Mouse (Mus musculus) thymus, adult 18-20 months (tissue): Measurements from ENCODE around the gene Il1rapl1.

Experiments used
- DNase-seq, 2 experiments: peaks; one replicate each; pipeline ENCODE4 v3.0.0; 2022; ENCODE audit warnings: mixed read lengths in 2 of 2

The Il1rapl1 gene

DNA sequence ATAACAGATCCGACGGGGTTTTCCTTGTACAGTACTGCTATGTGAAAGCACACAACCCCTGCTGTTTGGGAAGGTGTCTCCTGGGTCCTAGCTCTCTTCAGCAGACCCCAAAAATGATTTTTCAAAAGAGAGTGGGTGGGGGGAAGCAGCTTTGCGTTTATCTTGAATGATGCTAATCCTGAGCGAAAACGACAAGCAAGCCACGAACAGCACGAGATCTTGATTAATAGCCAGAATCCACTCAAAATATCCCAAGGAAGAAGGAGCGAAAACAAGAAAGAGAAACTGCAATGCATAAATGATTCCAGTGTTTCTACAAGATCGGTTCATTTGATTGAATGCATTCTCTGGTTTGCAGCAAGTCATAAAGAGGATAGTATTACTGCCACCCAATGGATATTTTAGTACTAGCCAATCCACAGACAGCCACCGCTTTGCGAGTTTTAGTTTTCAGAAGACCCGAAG, at the start of gene Il1rapl1:
Gene Il1rapl1, minus strand, starts transcription at position 37 of the 465 bp plus-strand sequence.
- no peak for DNase-seq

DNA sequence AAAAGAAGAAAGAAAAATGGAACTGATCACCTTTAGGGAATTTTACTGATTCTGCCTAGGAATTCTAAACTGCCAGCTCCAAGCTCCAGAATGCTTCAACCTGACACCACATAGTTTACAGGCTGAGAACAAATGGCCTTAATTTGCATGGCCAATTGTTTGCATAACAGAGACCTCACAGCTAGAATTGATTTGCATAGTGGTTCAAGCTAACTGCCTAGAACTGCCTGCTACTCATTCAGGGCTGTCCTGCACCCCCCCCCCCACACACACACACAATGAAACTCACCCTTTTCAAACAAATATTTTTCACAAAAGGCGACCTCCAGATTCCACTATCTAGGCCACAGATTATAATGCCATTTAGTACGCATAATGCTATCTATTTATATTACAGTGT, 42.6 kb upstream of the Il1rapl1 start:
- no peak for DNase-seq

DNA sequence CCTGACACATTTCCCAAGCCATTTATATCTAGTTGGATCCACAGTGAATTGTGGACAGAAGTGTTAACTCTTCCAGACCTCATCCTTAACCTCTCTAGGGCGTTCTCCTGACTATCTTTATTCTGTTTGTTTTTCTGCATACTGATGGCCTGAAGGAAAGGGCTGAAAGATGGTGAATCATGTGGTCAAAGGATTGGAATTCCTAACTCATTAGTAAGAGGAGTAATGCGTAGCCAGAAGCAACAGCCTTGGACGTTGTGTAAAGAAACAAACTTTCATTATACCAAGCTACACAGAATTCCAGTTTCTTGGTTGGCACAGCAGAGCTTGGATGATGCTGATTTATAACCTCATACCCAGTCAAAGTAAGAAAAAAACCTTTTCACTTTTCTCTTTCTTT, 10.2 kb upstream of the Il1rapl1 start:
- DNase-seq, result no peak

DNA sequence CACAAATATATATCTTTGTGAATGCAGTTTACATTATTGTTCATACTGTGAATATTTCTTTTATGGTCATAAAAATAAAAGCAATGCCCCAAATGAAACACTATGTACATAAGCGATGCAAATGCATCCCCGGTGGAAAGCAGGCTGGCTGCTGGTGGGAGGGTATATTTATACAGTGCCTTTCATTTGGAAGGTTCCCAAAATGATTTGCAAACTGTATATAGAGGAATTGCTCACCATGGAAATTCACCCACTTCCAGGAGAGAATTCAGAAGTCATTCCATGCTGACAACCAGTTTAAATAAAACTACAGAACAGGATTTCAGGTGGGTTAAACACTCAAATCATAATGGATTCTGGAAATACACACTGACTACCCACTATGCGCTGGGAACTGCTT, 4.6 kb upstream of the Il1rapl1 start:
- no peak for DNase-seq

DNA sequence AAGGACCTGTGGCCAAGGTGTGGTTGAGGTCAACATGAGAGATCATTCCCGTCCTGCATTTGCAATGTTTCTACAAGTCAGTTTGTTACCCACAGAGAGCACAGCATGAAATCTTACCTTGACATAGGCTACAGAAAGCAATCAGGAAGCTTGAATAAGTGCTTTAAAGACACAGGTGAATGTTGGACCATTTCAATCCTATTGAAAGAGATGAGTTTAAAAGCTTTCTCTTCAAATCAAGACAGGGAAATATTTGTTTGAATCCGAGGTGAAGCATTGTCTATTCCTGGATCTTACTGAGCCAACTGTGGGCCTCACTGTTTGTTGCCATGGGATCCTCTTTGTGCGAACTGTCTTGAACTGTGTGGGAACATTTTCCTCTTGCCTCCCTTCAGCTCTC, 2.4 kb upstream of the Il1rapl1 start:
- no peak for DNase-seq

DNA sequence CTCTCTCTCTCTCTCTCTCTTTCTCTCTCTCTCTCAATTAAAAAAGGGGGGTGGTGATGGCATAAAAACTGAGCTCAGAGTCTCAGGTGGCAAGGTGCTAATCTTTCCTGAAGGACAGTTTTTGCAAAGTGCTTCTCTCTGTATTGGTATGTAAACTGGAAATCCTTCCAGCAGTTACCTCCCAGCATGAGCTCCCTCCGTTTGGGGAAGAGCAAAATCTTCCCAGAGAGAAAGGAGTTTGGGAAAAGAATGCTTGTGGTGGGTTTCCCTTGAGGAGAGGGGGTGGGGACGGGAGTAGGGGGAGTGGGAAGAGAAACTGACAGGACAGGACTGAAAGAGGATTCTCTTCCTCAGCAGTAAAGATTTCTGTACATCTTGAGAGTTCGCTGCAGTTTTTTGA, 881 bp upstream of the Il1rapl1 start:
- no peak for DNase-seq

DNA sequence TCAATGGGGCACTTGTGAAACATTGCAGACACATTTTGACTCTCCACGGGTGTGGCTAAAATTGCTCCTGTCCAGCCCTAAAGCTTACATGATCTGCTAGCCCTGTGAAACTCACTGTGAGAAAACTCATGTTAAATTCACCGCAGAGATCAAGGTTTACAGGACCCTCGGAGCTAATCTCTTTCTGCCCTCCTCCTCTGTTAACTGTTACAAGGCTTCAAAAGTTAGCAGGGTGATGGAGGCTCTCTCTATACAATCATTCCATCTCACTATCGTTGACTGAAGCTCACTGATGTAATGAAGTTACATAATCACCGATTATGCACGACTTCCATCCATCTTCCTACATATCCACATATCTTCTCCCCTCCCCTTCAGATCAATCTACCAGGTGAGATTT, 1.9 kb downstream of the Il1rapl1 start:
- DNase-seq, result no peak

DNA sequence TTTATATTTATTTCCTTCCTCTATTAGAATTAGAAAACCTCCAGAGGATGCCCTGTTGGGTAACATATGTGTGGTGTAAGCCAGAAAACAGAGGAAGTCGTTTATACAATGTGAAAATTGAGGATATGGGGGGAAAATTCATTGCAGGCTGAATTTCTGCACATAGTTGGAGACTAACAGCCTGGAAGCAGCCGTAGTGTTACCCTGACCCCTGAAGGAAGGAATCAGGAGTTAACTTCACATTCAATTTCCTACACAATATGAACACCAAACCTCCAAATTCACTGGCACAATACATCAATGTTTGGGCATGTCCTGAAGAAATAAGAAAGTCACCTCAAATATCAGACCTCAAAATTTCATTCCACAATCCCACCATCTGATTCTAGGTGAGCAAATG, 3.2 kb downstream of the Il1rapl1 start:
- DNase-seq, result no peak

DNA sequence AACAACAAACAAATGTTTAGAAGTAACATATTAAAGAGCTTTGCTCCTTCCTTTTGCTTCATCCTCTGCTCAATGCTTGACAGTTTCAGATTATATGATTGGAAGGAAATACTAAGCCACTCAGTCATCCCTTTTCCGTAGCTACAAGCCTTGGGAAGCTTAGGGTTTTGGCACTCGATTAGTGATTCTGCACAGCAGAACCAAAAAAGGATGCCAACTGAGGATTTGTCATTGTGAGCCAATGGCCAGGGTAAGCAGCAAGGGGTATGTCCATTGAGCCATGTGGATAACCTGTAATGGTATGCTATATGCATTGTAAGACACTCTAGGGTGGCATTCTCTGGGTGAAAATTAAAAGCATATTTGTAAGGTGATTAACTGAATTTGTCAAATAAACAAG, 5.7 kb downstream of the Il1rapl1 start:
- no peak for DNase-seq

DNA sequence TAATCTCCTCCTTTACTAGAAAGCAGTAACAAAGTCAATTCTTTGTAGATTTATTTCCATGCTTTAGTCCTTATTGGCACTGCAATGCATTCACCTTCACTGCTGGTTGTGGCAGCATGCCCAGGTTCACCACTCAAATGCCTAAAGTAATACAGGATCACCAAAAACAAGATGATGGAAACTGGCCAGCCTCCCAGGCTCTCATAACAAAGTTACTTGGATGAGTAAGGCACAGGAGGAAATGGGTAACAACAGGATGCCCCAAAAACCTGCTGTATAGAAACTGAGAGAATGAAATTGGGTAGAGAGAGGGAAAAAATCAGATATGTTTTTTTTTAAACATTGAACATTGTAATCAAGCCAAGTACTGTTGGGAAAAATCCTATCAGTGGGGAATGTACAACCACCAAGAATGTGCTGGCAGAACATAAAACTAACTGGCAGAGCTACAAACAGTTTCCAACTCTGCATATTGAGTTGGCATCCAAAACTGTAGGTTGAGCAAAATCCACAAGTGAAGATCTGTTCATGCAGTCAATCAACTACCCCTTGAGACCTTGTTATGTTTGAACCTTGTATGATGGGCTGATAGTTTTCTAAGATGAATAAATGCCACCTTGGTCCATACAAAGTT, 21.4 kb downstream of the Il1rapl1 start:
- no peak for DNase-seq

DNA sequence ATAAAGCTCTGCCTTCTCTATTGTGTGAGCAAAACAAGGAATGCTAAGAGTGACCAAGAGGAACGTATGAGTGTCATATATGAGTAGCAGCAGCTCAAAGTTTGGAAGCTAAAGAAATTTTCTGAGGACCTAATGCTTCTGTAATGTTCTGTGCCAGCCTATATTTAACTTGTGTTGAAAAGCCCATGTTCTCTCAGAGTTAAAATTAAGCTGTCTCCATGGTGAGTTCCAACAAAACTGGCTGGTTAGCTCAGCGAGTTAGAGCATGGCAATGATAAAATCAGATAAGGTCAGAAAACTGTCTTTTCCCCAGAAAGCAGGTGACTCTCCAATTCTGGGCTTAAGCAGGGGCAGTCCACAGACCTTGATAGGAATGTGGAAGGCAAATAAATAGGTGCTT, 25.6 kb downstream of the Il1rapl1 start:
- no peak for DNase-seq

DNA sequence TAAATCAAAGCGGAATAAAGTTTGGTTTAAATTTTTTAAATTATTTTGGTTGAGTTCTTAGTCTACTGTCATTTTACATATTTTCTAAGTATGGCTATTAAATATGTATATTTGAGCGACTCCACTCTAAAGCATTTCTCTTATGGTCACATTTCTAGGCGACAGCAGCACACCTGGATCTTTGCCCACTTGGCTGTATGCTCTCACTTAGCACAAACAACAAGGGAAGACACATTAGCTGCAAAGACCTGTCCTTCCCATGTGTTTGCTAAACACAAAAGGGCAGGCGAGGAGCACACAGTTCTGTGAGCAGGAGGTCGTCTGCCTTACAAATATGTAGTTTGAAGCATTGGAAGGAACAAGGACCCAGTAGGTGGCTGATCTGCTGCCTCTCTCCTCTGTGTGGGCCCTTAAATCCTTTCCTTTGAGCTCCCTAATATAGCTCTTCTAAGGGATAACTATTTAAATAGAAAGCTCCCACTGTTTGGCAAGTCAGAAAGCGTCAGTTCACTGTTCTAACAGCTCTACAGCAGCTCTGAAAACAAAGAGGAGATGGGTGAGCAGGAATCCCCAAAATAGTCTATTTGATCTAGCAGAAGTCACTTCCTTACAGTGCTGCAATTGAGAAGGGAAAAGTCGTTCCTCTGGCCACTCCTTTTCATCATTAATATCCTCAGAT, 42.6 kb downstream of the Il1rapl1 start:
- DNase-seq, result no peak

DNA sequence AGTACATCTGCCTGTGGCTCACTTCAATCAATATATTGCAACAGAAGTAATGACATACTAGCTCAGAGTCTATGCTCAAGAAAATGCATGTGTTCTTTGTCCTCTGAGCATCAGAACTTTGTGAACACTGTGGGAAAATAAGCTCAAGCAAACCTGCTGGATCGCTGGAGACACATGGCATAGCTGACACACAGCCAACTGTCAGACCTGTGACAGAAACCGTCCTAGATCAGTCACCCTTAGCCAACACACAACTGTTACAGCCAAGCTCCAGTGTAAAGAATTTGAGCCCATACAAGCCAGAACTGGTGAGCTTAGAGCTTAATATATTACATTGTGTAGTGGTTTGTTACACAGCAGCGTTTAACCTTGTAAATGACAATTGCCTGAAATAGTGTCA, 45.1 kb downstream of the Il1rapl1 start:
- DNase-seq, result no peak

DNA sequence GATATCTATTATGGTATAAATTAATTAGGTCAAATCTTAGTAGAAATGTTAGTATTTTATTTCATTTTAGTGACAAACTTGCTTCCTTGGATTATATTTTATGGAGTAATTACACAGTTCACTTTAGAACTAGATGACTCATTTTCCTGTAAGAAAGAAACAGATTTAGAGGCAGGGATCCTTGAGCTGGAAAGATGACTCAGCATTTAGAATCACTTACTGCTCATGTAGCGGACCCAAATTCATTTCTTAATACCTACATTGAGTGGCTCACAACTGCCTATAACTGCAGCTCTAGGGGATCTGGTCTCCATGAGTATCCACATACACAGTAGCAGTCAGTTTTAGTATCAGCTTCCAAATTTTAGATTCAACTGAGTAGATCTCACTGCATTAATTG, 71.9 kb downstream of the Il1rapl1 start:
- DNase-seq, result no peak

DNA sequence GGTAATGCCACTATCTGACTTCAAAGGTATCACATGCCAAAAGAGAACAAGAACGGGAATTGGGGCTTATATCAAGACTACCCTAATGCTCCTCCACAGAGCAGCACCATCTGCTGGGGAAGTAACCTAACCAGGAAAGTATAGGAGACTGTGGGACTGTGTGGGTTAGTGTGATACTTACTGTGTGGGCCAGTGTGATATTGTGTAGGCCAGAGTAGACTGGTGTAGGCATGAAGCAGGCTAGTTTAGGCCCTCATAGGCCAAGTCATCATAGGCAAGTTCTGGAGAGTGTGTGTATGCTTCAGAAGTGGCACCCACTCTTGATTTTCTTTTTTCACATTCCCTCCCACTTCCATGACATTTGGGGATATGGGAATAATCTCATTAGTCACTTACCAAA, 76.5 kb downstream of the Il1rapl1 start:
- DNase-seq, result no peak

DNA sequence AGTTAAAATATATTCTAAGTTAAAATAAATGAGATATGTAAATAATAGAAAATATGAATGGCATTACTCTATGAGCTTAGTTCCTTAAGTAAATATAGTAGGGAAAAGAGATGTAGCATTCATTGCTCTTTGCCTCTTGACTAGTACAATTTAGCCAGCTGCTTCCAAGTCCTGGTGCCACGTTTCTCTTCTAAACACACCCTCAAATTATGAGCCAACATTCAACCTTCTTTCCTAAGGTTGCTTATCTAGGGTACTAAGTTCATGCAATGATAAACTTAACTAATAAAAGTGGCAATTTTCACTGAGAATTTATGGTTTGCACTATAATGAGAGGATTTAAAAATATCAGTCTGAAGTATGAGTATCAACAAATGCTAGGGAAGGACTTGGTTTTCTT, 218.3 kb downstream of the Il1rapl1 start:
- DNase-seq, result no peak

DNA sequence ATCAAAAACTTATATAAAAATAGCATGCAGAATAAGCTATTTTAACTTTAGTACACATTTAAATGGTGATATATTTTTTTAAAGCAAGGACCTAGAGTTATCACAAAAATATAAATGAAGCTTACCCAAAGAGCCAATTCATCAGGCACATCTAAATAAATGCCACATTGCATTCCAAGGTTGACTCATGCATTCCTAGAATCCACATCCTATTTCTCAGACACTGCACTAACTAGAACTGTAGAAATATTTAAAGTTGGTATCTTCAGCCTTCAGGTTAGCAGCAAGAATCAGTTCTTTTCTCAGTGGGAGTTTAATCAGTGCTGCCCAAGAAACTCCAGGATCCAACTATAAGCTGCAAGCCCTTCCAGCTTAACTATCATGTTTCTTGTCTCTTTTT, 223.5 kb downstream of the Il1rapl1 start:
- no peak for DNase-seq

DNA sequence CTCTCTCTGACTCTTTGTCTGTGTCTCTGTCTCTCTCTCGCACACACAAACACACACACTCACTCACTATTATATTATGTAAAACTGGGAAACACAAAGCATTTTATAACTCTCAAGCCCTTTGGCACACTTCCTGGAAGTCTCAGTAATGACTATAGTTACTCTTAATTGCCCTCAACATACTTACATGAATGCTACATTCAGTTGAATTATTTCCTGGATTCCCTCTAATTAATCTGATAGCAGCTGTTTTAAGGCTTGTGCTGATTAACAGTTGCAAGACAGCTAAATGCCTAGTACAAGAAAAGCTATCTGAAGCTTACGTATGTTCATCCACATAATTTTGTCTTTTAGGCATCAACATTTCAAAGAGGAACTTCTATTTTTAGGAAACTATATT, 261.3 kb downstream of the Il1rapl1 start:
- no peak for DNase-seq

DNA sequence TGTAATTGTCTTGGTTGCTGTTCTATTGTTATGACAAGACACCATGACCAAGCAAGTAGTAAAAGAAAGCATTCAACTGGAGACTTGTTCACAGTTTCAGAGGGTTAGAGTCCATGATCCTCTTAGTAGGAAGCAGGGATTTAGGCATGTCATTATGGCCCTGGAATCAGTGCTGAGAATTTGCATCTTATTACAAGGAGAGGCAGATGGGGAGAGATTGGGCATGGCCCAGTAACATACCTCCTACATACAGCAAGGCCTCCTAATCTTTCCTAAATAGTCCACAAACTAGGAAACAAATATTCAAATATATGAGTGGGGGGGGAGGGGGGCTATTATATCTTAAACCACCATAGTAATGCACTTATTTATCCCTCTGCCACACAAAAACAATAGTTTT, 301.6 kb downstream of the Il1rapl1 start:
- DNase-seq, result no peak

DNA sequence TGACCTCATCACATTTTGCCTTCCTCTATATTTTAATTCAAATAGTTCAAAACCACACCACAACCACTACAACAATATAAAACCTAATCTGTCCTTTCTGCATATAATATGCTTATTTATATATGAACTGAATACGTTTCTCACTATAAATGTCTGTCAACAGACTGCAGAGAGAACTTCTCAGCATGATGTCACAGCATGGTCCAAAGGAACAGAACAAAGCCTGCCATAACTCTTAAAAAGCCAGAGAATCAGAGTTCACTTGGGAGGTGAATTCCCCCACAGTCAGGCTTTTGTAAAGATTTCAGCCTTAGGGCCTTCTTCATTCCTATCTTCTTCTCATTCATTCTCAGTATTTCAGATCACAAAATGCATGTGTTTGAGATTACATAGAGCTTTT, 307.7 kb downstream of the Il1rapl1 start:
- DNase-seq, result no peak

DNA sequence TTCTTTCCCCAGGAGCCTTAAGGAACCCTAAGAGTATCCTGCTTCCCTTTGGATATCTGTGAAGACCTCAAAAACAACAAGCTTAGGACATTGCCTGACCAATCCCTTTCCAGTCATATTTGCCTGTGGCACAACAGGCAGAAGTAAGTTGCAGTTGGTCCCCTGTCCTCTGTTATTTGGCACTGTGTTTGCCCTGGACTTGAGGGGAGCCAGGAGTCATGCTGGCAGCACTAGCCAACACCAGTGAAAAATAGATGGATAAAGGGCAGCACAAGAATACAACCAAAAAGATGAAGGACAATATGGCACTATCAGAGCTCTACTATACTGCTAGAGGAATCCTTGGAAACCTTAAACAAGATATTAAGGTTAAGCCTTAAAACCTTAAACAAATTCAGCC, 322.4 kb downstream of the Il1rapl1 start:
- DNase-seq, result no peak

DNA sequence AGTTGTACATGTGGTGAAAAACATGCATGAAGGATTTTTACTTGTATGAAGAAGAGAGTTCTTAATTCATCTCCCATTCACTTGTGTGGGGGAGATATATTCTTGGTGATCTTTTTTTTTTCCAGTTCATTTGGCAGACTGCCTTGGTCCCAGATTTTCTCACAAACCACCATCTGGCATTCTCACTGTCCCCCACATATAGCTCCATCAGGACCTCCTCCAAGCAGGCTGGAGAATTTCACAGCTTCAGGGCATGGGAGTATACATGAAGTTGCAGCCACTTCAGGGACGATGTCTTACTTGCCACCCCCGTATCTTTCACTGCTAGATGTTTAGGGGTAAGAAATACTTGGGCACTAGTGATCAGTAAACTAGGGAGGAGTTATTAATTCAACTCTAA, 404.9 kb downstream of the Il1rapl1 start:
- no peak for DNase-seq

DNA sequence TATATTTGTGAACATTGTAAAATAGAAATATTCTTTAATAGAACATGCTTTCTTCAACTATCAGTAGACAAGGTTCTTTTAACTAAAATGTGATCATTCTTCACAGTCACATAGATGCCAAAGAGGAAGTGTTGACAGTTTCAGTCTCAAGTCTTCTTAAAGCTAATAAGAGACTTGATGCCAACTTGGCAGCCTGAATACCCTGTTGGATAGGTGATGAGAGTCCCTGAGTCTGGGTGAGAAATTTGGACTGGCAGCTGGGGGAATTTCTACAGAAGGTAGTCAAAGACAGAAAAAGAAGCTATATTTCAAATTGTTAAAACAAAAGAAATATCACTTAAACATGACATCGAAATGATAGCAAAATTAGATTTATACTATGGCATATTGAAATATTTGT, 451.6 kb downstream of the Il1rapl1 start:
- no peak for DNase-seq

DNA sequence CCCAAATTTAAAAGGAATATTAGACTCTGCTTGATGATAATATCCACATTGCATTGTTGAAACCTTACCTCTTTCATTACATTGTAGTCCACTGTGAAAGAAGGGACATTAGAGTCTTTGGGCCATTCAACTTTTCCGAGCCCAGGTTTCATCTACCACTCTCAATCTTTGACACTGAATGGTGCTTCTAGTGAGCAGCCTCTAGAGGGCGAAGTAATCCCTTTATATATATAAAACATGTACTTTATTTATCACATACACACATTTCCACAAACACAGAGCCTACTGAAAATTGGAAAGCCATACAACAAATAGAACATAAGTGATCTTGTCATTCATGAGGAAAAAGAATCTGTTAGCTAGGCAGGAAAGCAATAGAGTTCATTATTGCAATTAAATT, 459.8 kb downstream of the Il1rapl1 start:
- DNase-seq, result no peak

DNA sequence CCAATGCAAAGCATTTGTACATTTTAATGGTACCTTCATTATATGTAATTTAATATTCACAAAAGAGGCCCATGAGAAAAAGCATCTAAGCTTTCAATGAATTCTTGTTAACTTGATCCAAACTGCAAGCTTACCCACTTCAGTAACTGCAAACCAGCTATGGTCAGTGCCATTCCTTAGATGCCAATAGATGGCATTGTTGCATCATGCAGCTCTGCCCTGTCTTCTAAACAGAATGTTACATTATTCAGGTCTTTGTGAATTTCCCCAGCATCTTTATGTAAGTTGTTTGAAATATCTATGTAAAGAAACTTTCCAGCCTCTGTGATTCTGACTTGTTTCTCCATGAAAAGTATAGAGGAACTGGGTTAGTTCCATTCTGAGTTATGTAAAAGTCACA, 514.5 kb downstream of the Il1rapl1 start:
- DNase-seq, result no peak
